Mouse (Mus musculus) thymus, adult 2 months (tissue): Measurements from ENCODE around the gene Tef.

ENCODE experiments used
- CTCF ChIP-seq: fragments of 200-500 bp; IDR thresholded peaks from 2 replicates; pipeline ENCODE4 v1.5.1; 2012; ENCODE audit warnings: mild to moderate bottlenecking, control low read depth, low read length, moderate library complexity, borderline replicate concordance; ENCODE audit not compliant: control insufficient read depth, poor library complexity, insufficient read depth; ENCODE audit errors: extremely low read depth
- POLR2A ChIP-seq: fragments of 200-500 bp; IDR thresholded peaks from 2 replicates; pipeline ENCODE4 v1.6.1; 2012; ENCODE audit warnings: mild to moderate bottlenecking, low read length, control low read depth, moderate library complexity; ENCODE audit not compliant: control insufficient read depth, poor library complexity, insufficient read depth; ENCODE audit errors: extremely low read depth

DNA sequence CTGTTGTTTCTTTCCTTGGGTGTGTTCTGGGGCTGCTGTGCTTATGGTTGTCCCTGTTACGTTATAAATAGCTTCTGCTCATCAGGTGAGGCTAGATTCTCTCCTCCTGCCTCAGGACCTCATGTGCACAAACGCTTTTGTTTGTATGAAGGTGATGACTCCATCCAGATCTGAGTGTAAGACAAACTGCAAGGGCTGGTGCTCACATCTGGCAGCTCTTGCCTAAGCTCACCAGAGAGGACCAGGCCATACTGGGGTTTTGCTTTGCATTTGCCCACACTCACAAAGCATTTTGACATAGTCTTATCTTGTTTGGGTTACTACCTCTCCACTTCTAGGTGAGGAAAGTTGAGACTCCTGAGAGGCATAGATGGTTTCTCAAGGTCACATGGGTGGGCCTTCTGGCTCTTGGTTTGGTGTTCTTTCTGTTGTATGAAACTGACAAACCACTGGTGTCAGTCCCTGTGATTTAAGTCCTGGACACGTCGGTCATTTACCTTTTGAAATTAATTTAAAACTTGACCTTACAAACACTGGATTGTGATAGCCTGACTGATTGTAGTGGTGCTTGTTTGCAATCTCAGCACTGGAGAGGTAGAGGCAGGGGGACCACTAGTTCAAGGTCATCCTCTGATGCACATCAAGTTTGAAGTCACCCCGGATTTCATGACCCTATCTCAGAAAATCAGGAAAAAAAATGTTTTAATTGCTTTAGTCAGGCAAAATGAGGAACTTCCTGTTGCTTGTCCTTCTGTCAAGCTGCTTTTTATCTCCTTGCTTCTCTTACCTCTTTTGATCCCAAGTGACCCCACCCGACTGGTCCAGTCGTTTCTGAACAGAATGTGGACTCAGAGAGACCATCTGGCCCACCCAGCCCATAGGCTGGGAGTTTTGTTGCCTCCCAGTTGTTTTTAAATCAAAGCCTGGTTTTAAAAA is 10.7 kb downstream of the Tef start:
- TF ChIP-seq POLR2A, result no peak
- TF ChIP-seq CTCF, result no peak
